Mouse (Mus musculus): ENCODE results near the gene Arrdc4. TPM values are rescaled to one million over a fixed set of nuclear protein-coding genes. Genes with fewer than 3 reads are reported as not detected.

Gene Arrdc4
- polyA plus RNA-seq, 1 experiment, result 19.8 TPM

- no peak for DNase-seq (ENCODE audit: low read depth)
- no peak for TF ChIP-seq POLR2A (IDR thresholded peaks at IDR 0.05; ENCODE audit: borderline replicate concordance, extremely low read depth, insufficient read depth, insufficient read length, poor library complexity, severe bottlenecking)
- TF ChIP-seq CTCF (IDR thresholded peaks at IDR 0.05; ENCODE audit: borderline replicate concordance, extremely low read depth, insufficient read depth, insufficient read length), result no peak
Measured at GRCm38 (mm10) chr7:68708563-68709318, 40.3 kb downstream of the Arrdc4 start.

DNA sequence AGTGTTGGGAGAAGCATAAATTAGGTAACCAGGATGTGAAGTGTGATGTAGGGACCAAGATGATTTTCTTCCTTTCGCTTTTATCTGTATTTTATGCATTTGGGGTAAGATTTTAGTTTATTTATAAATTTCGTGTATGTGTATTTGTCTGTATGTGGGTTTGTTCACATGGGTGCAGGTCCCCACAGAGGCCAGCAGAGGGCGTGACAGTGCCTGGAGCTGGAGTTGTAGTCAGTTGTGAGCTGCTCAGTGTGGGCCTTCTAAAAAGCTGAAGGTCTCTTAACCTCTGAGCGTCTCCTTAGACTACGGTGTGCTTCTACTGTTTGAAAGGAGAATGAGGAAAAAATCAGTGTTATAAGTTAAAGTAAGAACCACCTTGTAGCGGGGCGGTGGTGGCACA, 43.9 kb downstream of the Arrdc4 start:
- DNase-seq (ENCODE audit: low read depth), result no peak
- TF ChIP-seq POLR2A (IDR thresholded peaks at IDR 0.05; ENCODE audit: borderline replicate concordance, extremely low read depth, insufficient read depth, insufficient read length, poor library complexity, severe bottlenecking) (no peak), CTCF (IDR thresholded peaks at IDR 0.05; ENCODE audit: borderline replicate concordance, extremely low read depth, insufficient read depth, insufficient read length) (peak; percentile 31; the same call in 1 of the 2 replicates)

DNA sequence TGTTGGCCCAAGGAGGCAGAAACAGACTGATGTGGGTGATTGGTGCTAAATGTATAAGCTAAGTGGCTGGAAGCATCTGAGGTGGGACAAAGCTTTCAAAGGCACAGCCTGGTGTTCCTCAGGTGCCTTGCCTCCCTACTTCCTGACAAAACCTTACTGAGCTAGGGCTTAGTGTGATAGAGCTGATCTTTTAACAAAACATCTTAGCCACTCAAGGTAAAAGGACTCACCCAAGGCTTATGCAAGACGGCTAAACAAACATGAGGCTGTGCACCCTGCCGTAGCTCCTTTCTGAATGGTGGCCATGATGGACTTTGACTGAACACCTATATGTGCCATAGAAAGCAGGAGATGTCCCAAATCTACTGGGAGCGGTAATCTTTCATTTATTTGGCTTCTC, 51.7 kb downstream of the Arrdc4 start:
- DNase-seq (ENCODE audit: low read depth), result no peak
- TF ChIP-seq CTCF (IDR thresholded peaks at IDR 0.05; ENCODE audit: borderline replicate concordance, extremely low read depth, insufficient read depth, insufficient read length) (no peak), POLR2A (IDR thresholded peaks at IDR 0.05; ENCODE audit: borderline replicate concordance, extremely low read depth, insufficient read depth, insufficient read length, poor library complexity, severe bottlenecking) (no peak)

GRCm38 (mm10) chr7:68696908-68697307, 52.1 kb downstream of the Arrdc4 start:
- no peak for DNase-seq (ENCODE audit: low read depth)
- TF ChIP-seq CTCF (IDR thresholded peaks at IDR 0.05; ENCODE audit: borderline replicate concordance, extremely low read depth, insufficient read depth, insufficient read length), result no peak
- TF ChIP-seq POLR2A (IDR thresholded peaks at IDR 0.05; ENCODE audit: borderline replicate concordance, extremely low read depth, insufficient read depth, insufficient read length, poor library complexity, severe bottlenecking), result no peak

GRCm38 (mm10) chr7:68696446-68696845, 52.6 kb downstream of the Arrdc4 start:
- TF ChIP-seq POLR2A (IDR thresholded peaks at IDR 0.05; ENCODE audit: borderline replicate concordance, extremely low read depth, insufficient read depth, insufficient read length, poor library complexity, severe bottlenecking), result no peak
- no peak for TF ChIP-seq CTCF (IDR thresholded peaks at IDR 0.05; ENCODE audit: borderline replicate concordance, extremely low read depth, insufficient read depth, insufficient read length)
- DNase-seq (ENCODE audit: low read depth), result no peak

GRCm38 (mm10) chr7:68692731-68693130, 56.3 kb downstream of the Arrdc4 start:
- no peak for DNase-seq (ENCODE audit: low read depth)
- TF ChIP-seq CTCF (IDR thresholded peaks at IDR 0.05; ENCODE audit: borderline replicate concordance, extremely low read depth, insufficient read depth, insufficient read length) (no peak), POLR2A (IDR thresholded peaks at IDR 0.05; ENCODE audit: borderline replicate concordance, extremely low read depth, insufficient read depth, insufficient read length, poor library complexity, severe bottlenecking) (no peak)

- DNase-seq (ENCODE audit: low read depth), result no peak
Measured at GRCm38 (mm10) chr7:68691454-68691853, 57.6 kb downstream of the Arrdc4 start.

DNA sequence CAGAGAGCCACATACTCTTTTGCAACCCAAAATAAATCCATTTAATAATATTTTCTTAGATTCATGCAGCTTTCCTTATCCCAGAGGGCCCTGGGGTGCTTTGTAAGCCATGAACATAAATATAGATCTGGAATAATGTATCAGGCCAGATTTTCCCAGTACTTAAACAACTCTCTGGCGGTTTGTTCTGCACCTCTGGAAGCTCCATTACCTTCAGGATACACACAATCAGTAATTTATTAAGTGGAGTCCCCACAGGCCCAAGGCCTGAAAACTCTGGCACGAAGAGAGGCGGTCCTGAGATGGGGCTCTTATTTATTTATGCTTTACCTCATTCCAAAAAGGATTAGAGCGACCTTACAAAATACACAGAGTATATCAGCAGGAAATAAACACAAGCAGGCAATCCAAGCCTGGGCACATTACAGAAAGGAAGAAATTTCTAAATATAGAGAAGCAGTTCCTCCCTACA, 61.9 kb downstream of the Arrdc4 start:
- DNase-seq (ENCODE audit: low read depth), result peak; percentile 65

More at GRCm38 (mm10) chr7:68691454-68691853, 57.6 kb downstream of the Arrdc4 start:
- TF ChIP-seq CTCF (IDR thresholded peaks at IDR 0.05; ENCODE audit: borderline replicate concordance, extremely low read depth, insufficient read depth, insufficient read length) (no peak), POLR2A (IDR thresholded peaks at IDR 0.05; ENCODE audit: borderline replicate concordance, extremely low read depth, insufficient read depth, insufficient read length, poor library complexity, severe bottlenecking) (no peak)

More for the DNA sequence above, 61.9 kb downstream of the Arrdc4 start:
- TF ChIP-seq POLR2A (IDR thresholded peaks at IDR 0.05; ENCODE audit: borderline replicate concordance, extremely low read depth, insufficient read depth, insufficient read length, poor library complexity, severe bottlenecking) (no peak), CTCF (IDR thresholded peaks at IDR 0.05; ENCODE audit: borderline replicate concordance, extremely low read depth, insufficient read depth, insufficient read length) (no peak)

Data from brain, embryonic 14.5 days (tissue).